In genomic region chr15:42364979-42365378, GRCm38 (mm10) we compare ENCODE assay signal across 17 mouse cellular contexts.
"Had no signal": no experiment of that assay in that cellular context is flagged by ENCODE, and none has a peak within 500 bp of the region (broad histone marks: within the 10 kb centered on the region; RNA-seq: fewer than 3 reads in every experiment).

No protein-coding gene starts in this region.

- DNase-seq: kidney, postnatal 10 days; kidney, postnatal 36 days; layer of hippocampus, postnatal 36 days; liver, embryonic 13.5 days; lung, adult 2 months; lung, postnatal 14 days; retina, postnatal 1 day; right cerebral cortex, postnatal 25 days; thymus, adult 18-20 months; thymus, postnatal 36 days had no signal

- H3K4me3 ChIP-seq: kidney, embryonic 15.5 days; left cerebral cortex, adult 2 months; liver, embryonic 13.5 days; megakaryocyte, embryonic 14.5 days; midbrain, embryonic 10.5 days; midbrain, embryonic 13.5 days; myocyte; neural tube, embryonic 13.5 days had no signal

- H3K27ac ChIP-seq: kidney, embryonic 15.5 days; left cerebral cortex, adult 2 months; liver, embryonic 13.5 days; midbrain, embryonic 10.5 days; midbrain, embryonic 13.5 days; neural tube, embryonic 13.5 days had no signal
